Mouse (Mus musculus) cortical plate, adult 2 months (tissue): Measurements from ENCODE around the gene Fam19a1.

Experiments
- CTCF ChIP-seq: fragments of 200-500 bp; IDR thresholded peaks from 2 replicates; pipeline ENCODE4 v1.5.1; 2011; ENCODE audit warnings: mild to moderate bottlenecking, control low read depth, low read length; ENCODE audit not compliant: insufficient read depth; ENCODE audit errors: extremely low read depth
- POLR2A ChIP-seq: fragments of 200-500 bp; IDR thresholded peaks from 2 replicates; pipeline ENCODE4 v1.6.1; 2011; ENCODE audit warnings: mild to moderate bottlenecking, low read length, control low read depth; ENCODE audit not compliant: insufficient read depth; ENCODE audit errors: extremely low read depth

- TF ChIP-seq POLR2A (no peak), CTCF (no peak)
These were observed 465.7 kb downstream of the Fam19a1 start for GRCm38 (mm10) chr6:96578649-96579048.
